Mouse (Mus musculus) testis, adult 2 months (tissue): ENCODE results near the gene Gm11011. TPM values are rescaled to one million over a fixed set of nuclear protein-coding genes. Genes with fewer than 3 reads are reported as not detected.

Source experiments
- H3K27ac ChIP-seq: fragments of 200-500 bp; 2 replicates; pipeline ENCODE4 v1.5.1; 2012; ENCODE audit warnings: low read depth, low read length; ENCODE audit not compliant: control insufficient read depth, insufficient read depth
- H3K27me3 ChIP-seq: fragments of 200-500 bp; 2 replicates; pipeline ENCODE4 v1.6.1; 2012; ENCODE audit warnings: mild to moderate bottlenecking, low read length, moderate library complexity; ENCODE audit not compliant: control insufficient read depth, insufficient read depth
- H3K36me3 ChIP-seq: fragments of 200-500 bp; 2 replicates; pipeline ENCODE4 v1.6.1; 2012; ENCODE audit warnings: mild to moderate bottlenecking, low read length; ENCODE audit not compliant: control insufficient read depth, insufficient read depth
- H3K4me1 ChIP-seq: fragments of 200-500 bp; 2 replicates; pipeline ENCODE4 v1.6.1; 2012; ENCODE audit warnings: low read length; ENCODE audit not compliant: control insufficient read depth, insufficient read depth
- H3K4me3 ChIP-seq: fragments of 200-500 bp; 2 replicates; pipeline ENCODE4 v1.5.1; 2012; ENCODE audit warnings: low read depth, mild to moderate bottlenecking, low read length, moderate library complexity, mixed read lengths; ENCODE audit not compliant: control insufficient read depth
- CTCF ChIP-seq: fragments of 200-500 bp; IDR thresholded peaks from 2 replicates; pipeline ENCODE4 v1.5.1; 2012; ENCODE audit warnings: low read depth, mild to moderate bottlenecking, inconsistent platforms, low read length, moderate library complexity; ENCODE audit not compliant: control insufficient read depth, insufficient read depth, insufficient replicate concordance
- POLR2A ChIP-seq: fragments of 200-500 bp; IDR thresholded peaks from 2 replicates; pipeline ENCODE4 v1.6.1; 2012; ENCODE audit warnings: low read depth, mild to moderate bottlenecking, inconsistent platforms, low read length, moderate library complexity; ENCODE audit not compliant: control insufficient read depth
- polyA plus RNA-seq: library from polyadenylated mRNA; depleted of rRNA; stranded (reverse); fragments of >200 nt; gene quantifications from 2 replicates; pipeline ENCODE4 v1.2.3, GENCODE M21; 2012; rRNA removed

Gm11011 gene
- polyA plus RNA-seq, 1 experiment: not detected

GRCm38 (mm10) chr2:169545674-169546073 is 41.9 kb downstream of the Gm11011 start:
- Histone ChIP-seq H3K27me3 (no peaks in the 10 kb centered on the region), H3K36me3 (no peaks in the 10 kb centered on the region), H3K4me1 (peaks cover 10% of the 10 kb centered on the region), H3K4me3 (no peak overlapping the region), H3K27ac (no peak overlapping the region)
- TF ChIP-seq CTCF: no peak
- TF ChIP-seq POLR2A: no peak

DNA sequence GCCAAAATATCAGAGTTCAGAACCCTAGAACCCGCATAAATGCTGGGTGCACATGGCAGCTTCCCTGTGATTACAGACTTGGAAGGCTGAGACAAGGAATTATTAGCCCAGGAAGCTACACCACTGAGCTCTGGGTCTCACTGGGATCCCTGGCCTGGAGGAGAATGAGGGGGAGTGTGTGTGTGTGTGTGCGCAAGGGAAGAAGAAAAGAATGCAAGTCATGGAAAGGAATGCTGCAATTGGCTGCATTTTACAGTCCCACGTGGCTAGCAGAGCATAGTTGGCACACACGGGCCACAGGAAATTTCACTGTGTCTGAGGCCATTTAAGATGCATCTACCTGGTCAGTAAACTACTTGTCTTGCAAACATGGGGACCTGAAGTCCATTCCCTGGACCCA is 48.6 kb downstream of the Gm11011 start:
- Histone ChIP-seq H3K4me3 (no peak overlapping the region), H3K36me3 (no peaks in the 10 kb centered on the region), H3K27me3 (no peaks in the 10 kb centered on the region), H3K27ac (no peak overlapping the region), H3K4me1 (peaks cover 10% of the 10 kb centered on the region)
- no peak for TF ChIP-seq CTCF
- TF ChIP-seq POLR2A: no peak

Other genes with a start within 250 kb of the Gm11011 start
- 4.5 and 4.9 TPM in 2 replicates for gene Tshz2, start 45.3 kb upstream of the Gm11011 start, polyA plus RNA-seq